Mouse (Mus musculus): ENCODE measurements at regions not wholly inside any gene's neighbourhood (a gene's known extent, or its start where the extent isn't known, plus 50 kb on each side); places are given as distances from the start of the nearest gene placed in this dataset.

DNA sequence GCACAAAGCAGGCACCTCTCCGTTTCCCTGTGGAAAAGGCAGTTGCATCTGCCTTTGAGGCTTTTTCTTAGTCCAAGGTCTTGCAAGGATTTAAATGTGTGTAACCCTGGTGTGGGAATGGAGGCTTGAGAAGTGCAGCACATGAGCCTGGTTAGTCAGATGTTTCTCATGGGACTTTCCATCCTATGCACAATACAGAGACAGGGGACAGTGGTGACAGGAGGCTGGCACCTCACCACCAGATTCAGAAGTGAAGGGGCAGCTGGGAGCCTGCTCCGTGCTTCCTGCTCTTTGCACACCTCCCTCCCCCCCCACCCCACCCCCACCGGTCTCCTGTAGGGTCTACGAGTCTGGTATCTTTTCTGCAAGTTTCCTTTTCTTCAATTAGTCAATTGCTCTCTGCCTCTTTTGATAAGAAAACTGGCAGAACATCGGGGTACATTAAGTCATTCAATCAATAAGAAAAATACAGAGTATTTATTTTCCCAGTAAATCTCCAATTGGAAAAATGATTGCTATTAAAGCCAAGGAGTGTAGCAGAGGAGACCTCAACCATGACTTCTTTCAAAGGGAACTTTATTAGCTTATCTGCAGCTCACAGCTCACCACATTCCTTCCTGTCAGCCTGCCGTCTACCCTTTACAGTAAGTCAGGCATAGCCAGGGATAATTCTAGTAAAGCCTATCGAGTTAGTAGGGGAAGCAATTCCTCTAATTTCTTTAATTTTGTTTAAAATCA, 68.1 kb upstream of the Dph5 start:
- no peaks in the 10 kb centered on the region for H3K36me3 ChIP-seq (replicated peaks)
- H3K4me3 ChIP-seq: no peak overlapping the region
- no peaks in the 10 kb centered on the region for H3K27me3 ChIP-seq (replicated peaks; ENCODE audit: low read depth, poor library complexity, severe bottlenecking)
- H3K9me3 ChIP-seq: no peaks in the 10 kb centered on the region
- H3K4me1 ChIP-seq: peaks cover 6% of the 10 kb centered on the region; the same call in 1 of the 2 replicates
- DNase-seq (ENCODE audit: low spot score): no peak
- H3K27ac ChIP-seq (replicated peaks): no peak overlapping the region
- 64% methylated on average over 7 of the region's 7 CpGs for WGBS

DNA sequence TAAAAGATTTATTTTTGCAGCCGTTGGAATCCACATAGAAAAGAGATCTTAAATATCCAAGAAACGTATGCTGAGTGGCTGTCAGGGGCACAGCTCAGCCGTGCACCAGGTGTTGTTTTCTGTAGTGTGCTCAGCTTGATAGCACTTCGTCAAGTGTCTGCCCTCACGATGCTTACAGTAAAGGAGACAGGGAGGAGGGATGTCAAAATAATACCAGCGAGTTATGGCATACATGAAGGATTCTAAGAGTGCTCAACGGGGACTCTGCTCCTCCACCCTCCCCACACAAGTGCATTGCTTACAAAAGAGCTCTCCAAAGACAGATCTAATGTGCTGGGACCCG, 67.5 kb upstream of the Dph5 start:
- no peak overlapping the region for H3K27ac ChIP-seq (replicated peaks)
- no peak overlapping the region for H3K4me3 ChIP-seq
- H3K9me3 ChIP-seq: no peaks in the 10 kb centered on the region
- H3K4me1 ChIP-seq: peaks cover 6% of the 10 kb centered on the region; the same call in 1 of the 2 replicates
- no peak for DNase-seq (ENCODE audit: low spot score)
- no peaks in the 10 kb centered on the region for H3K27me3 ChIP-seq (replicated peaks; ENCODE audit: low read depth, poor library complexity, severe bottlenecking)
- 78% methylated on average over 8 of the region's 8 CpGs for WGBS
- H3K36me3 ChIP-seq (replicated peaks): no peaks in the 10 kb centered on the region

DNA sequence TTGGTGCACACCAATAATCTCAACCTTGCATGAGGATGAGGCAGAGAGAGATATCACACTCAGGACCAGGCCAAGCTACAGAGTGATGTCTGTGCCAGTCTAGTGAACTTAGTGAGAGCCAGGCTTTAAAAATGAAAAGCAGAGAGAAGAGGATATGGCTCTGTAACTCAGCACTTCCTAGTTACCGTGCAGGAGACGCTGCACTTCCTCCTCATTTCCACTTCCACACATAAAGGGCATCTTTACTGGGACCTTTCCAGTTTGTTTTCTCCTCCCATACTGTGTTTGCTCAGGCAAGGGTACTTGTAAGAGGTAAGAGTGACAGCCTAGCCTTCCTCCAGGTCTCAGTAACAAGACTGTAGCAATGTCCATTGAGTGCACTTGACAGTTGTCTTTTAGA, 66.0 kb upstream of the Dph5 start:
- Histone ChIP-seq H3K4me3 (no peak overlapping the region), H3K4me1 (peaks cover 6% of the 10 kb centered on the region; the same call in 1 of the 2 replicates), H3K27me3 (replicated peaks; ENCODE audit: low read depth, poor library complexity, severe bottlenecking) (no peaks in the 10 kb centered on the region), H3K27ac (replicated peaks) (no peak overlapping the region), H3K9me3 (no peaks in the 10 kb centered on the region), H3K36me3 (replicated peaks) (no peaks in the 10 kb centered on the region)
- WGBS: 75% methylated on average over 2 of the region's 2 CpGs
- DNase-seq (ENCODE audit: low spot score): no peak

DNA sequence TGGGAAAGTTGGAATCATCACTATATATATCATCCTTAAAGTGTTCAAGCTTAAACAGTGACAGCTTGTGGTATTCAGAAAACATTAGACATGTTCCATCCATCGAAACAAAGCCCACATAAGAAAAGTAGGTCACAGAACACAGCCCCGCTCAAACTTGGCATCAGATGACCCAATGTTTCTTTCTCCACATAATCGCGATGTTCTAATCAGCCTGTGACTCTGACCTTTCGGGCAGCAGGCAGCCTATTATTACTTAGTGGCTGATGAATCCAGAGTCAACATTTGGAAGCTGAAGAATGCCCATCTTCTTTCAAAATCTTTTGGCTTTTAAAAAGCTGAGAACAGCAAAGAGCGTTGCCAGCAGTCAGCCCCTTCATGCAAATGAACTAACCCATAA, 65.1 kb upstream of the Dph5 start:
- H3K27me3 ChIP-seq (replicated peaks; ENCODE audit: low read depth, poor library complexity, severe bottlenecking): no peaks in the 10 kb centered on the region
- no peak overlapping the region for H3K27ac ChIP-seq (replicated peaks)
- no peak overlapping the region for H3K4me3 ChIP-seq
- WGBS: 68% methylated on average over 6 of the region's 6 CpGs
- peaks cover 6% of the 10 kb centered on the region; the same call in 1 of the 2 replicates for H3K4me1 ChIP-seq
- no peaks in the 10 kb centered on the region for H3K36me3 ChIP-seq (replicated peaks)
- no peak for DNase-seq (ENCODE audit: low spot score)
- no peaks in the 10 kb centered on the region for H3K9me3 ChIP-seq

DNA sequence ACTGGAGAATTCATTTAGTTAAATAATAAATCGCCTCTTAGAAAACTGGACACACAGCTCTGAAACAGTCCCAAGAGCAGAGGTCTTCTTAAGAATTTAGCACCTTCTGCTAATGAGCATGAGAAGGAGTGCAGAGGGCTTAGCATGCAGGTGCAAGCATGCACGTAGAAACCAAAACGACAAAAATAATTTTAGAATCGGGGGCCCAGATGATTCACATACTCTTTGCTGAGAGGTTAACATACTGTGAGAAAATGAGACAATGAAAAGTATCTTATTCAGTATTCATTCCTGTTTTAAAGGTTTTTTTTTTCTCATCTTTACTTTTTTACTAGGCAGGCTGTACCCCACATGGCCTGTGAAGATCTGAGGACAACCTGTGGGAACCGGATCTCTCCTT, 63.9 kb upstream of the Dph5 start:
- Histone ChIP-seq H3K27me3 (replicated peaks; ENCODE audit: low read depth, poor library complexity, severe bottlenecking) (no peaks in the 10 kb centered on the region), H3K27ac (replicated peaks) (no peak overlapping the region), H3K4me3 (no peak overlapping the region), H3K4me1 (peaks cover 4% of the 10 kb centered on the region; the same call in 1 of the 2 replicates), H3K9me3 (no peaks in the 10 kb centered on the region), H3K36me3 (replicated peaks) (no peaks in the 10 kb centered on the region)
- DNase-seq (ENCODE audit: low spot score): no peak
- 87% methylated on average over 5 of the region's 5 CpGs for WGBS

DNA sequence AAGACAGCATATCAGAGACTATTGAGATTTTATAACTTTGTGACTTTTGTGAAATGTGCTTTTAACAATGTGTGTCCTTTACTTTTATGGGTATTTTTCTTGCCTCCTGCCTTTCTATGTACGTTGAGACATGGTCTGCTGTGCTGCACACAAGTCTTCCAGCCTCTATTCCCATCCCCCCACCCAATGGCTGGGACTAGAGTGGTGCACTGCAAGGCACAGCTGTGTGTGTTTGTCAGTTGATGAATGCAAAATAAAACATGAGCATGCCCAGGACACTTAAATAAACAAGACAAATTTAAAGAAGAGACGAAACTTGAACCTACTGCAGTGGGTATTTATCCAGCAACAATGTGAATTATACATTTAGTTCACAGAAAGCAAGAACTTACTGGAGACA, 62.8 kb upstream of the Dph5 start:
- WGBS: 62% methylated on average over 2 of the region's 2 CpGs
- H3K36me3 ChIP-seq (replicated peaks): no peaks in the 10 kb centered on the region
- no peak for DNase-seq (ENCODE audit: low spot score)

DNA sequence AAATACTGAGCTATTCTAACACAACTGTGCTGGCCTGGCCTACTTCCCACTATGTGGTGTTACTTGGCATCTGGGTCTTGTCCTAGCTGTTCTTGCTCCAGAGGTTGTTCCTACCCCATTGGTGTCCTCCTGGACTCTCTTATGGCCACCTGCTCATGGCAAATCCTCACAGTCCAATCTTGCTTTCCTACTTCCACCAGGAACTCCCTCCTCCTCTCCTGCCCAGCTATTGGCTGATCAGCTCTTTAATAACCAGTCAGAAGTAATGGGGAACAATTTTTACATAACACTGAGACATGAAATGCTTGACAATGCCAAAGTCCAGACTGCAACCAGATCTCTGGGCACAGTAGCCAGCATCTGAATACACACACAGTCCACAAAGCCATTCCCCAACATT, 52.3 kb upstream of the Dph5 start:
- Histone ChIP-seq H3K4me1 (no peaks in the 10 kb centered on the region), H3K4me3 (no peak overlapping the region), H3K27me3 (replicated peaks; ENCODE audit: low read depth, poor library complexity, severe bottlenecking) (no peaks in the 10 kb centered on the region), H3K9me3 (no peaks in the 10 kb centered on the region), H3K27ac (replicated peaks) (no peak overlapping the region), H3K36me3 (replicated peaks) (no peaks in the 10 kb centered on the region)
- DNase-seq (ENCODE audit: low spot score): no peak

More for the DNA sequence above, 62.8 kb upstream of the Dph5 start:
- H3K27me3 ChIP-seq (replicated peaks; ENCODE audit: low read depth, poor library complexity, severe bottlenecking): no peaks in the 10 kb centered on the region
- no peak overlapping the region for H3K27ac ChIP-seq (replicated peaks)
- H3K4me1 ChIP-seq: no peaks in the 10 kb centered on the region
- H3K4me3 ChIP-seq: no peak overlapping the region
- no peaks in the 10 kb centered on the region for H3K9me3 ChIP-seq

DNA sequence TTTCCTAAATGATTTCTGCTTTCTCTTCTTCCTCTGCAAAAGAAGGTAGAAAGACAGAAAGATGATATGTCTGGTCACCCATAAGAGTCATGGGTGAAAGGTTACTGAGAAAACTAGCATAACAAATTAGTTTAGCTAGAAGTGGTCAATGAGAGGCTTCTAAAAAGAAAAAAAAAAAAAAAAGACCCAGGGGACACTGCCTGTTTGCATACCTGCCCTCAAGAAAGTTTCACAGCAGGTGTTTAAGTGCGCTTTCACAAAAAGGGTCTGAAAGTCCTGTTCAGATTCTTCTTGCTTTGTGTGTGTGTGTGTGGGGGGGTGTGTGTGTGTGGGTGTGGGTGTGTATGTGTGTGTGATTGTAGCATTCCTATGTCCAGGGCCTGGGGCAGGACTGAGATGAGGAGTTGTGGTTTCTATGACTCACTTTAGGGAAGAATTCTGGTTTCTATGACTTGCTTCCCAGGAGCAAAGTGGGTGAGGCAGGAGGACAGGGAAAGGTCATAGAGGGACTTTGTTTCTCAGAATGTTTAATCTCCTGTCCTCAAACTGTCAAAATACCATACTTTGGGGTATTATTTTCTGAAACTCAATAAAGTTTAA, 49.9 kb upstream of the Dph5 start:
- no peak overlapping the region for H3K27ac ChIP-seq (replicated peaks)
- no peaks in the 10 kb centered on the region for H3K27me3 ChIP-seq (replicated peaks; ENCODE audit: low read depth, poor library complexity, severe bottlenecking)
- H3K9me3 ChIP-seq: no peaks in the 10 kb centered on the region
- no peaks in the 10 kb centered on the region for H3K36me3 ChIP-seq (replicated peaks)
- no peaks in the 10 kb centered on the region for H3K4me1 ChIP-seq
- H3K4me3 ChIP-seq: no peak overlapping the region
- DNase-seq (ENCODE audit: low spot score): no peak
- 66% methylated on average over 1 of the region's 1 CpGs for WGBS
